Mouse (Mus musculus) right cerebral cortex, postnatal 25 days (tissue): ENCODE data around the gene Ceacam18.
A peak's percentile ranks its signal among the peaks of the same experiment; 100 is the strongest.
"Not testable (repeated sequence)": the region's sequence is repeated elsewhere in the genome, so short reads cannot be mapped to it uniquely, and the experiment has no call there.

Experiments used
- DNase-seq: peaks from one replicate; pipeline ENCODE4 v3.0.0; 2022

Ceacam18 gene

DNA sequence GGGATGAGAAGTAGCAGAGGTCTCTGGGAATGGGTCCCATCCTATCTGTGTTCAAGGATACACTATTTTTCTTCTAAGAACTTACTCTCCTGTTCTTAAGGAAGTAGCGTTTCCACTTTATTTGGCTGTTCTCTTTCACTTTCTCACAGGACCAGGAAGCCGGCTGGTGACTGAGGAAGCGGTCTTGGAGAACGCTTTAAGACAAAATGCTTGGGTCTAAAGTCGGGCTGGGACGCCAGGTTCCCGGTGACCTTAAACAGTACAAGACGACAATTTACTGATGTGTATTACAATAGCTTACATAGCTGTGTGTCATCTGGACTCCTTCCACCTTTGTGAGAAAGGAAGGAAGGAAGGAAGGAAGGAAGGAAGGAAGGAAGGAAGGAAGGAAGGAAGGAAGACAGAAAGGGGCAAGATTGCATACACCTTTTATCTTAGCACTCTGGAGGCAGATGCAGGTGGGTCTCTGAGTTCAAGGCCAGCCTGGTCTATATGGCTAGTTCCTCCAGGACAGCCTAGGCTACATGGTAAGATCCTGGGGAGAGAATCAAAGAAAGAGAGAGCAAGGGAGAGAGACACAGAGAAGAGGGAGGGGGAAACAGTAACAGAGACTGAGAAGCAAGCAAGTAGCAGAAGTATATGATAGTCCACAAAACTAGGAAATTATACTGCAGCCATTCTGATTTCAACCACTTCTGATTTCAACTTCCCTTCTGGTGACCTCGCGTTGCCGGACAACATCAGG lies 36.7 kb downstream of the Ceacam18 start:
- DNase-seq: no peak

DNA sequence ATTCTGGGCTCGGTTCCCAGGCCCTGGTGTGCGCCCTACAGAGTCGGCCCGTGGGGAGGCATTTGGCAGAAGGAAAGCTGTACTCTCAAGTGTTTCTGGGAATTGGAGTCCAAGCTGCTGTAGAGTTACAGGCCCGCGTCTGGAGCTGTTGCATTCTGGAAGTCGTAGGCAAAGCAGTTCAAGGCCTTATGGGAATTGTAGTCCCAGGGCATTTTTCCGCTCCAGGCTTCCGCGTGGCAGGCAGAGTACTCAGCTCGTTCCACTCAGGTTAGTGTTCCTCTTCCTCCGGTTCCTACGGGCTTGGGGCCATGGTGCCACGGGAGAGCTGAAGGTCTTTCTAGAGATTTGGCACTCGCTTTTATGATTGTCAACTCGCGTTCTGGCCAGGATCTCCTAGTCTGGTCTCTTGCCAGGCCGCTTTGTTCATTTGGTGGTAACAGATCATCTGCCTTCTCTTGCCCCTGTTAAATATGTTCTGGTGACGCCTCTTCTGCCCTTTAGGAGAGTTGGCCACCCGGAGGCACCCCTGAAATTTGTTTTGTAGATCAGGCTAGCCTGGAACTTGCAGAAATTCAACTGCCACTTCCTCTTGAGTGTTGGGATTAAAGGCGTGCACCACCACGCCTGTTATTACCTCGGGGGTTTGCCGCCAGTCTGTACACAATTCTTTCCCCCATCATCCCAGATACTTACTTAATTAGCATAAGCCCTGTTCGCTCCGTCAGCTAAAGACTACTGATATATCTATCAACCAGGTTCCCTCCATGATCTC lies 37.5 kb downstream of the Ceacam18 start, which contains the start of gene Ctu1:
Gene Ctu1, plus strand, starts transcription at position 208 of the 772 bp plus-strand sequence.
- DNase-seq: peak; percentile 88

DNA sequence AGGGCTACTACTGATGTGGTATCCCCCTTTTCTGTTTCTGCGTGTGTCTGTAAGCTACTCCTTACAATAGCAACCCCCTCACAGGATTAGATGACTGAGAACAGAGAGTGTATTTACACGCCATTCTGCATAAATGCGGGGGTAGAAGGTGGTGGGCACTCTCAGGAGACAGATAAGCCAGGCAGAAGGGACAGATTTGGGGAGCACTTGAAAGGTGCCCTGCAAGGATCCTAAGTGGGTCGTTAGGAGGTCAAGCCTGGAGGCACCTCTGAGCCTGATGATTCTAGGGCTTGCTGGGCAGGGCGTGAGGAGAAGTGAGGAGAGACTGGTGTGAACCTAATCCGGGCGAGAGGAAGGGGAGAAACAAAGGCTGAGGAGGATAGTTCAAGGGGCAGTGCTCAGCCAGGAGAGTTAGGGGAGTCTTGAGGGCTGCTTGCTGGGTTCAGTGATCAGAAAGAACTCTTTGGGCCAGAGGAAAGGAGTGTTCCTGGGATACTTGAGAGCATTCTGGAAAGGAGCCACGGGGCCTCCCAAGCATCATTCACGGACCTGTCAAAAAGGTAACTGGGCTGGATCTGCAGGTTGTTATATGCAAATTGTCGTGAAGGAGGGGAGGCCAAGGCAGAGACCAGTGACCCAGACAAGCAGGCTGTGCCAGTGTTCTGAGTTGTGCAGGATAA lies 38.2 kb downstream of the Ceacam18 start:
- DNase-seq: no peak

DNA sequence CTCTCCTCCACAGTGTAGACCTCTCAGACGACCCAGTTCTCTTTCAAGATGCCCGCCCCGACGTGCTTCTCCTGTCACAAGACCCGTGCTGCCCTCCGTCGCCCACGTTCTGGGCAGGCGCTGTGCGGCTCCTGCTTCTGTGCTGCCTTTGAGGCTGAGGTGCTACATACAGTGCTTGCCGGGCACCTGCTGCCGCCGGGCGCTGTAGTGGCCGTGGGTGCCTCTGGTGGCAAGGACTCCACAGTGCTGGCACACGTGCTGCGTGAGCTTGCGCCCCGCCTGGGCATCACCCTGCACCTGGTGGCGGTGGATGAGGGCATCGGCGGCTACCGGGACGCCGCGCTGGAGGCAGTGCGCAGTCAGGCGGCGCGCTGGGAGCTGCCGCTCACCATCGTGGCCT lies 40.6 kb downstream of the Ceacam18 start:
- no peak for DNase-seq

DNA sequence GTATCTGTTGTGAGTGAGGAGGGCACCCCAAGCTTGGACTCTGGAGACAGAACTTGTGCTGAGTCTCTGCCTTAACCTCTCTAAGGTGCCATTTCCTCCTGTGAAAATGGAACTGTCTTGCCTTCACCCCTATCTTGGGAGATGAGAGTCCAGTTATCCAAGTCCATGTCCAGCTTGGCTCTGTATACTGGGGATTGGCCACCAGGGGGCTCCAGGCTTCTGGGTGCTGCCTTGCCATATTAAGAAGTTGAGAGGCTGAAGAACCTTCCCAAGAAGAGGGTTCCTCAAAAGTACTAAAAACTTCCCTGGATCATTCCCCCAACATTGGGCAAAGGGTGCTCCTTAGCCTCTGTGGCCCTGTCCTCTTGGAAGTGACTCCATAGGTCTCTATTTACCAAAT lies 44.0 kb downstream of the Ceacam18 start:
- DNase-seq: no peak

DNA sequence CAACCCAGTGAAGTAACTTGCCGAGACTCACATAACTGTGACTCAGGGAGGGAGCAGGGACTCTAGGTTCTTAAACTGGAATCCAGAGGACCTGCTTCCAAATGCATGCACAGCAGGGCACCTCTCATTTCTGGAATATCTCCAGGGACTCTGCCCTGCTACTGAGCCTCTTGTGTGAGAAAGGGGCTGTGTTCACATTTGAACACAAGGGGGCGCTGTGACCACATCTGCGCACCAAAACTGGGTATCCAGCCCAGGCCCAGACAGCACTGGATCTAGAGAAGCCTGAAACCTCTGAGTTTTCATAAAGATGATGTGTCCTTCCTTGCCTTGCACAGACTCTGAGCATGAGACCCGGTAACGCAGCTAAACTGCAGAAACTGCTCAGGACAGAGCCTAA lies 46.5 kb downstream of the Ceacam18 start:
- peak; percentile 59 for DNase-seq

DNA sequence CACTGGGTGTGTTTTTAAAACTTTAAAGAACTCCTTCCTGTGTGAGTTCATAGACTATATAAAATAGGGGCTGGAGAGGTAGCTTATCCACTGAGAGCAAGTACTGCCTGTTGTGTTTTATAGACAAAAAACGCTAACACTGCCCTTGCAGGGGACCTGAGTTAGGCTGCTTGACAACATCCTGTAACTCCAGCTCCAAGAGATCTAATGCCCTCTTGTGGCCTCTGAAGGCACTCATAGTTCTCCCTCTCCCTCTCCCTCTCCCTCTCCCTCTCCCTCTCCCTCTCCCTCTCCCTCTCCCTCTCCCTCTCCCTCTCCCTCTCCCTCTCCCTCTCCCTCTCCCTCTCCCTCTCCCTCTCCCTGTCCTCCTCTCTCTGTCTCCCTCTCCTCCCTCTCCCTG lies 48.0 kb downstream of the Ceacam18 start:
- DNase-seq: not testable (repeated sequence)

DNA sequence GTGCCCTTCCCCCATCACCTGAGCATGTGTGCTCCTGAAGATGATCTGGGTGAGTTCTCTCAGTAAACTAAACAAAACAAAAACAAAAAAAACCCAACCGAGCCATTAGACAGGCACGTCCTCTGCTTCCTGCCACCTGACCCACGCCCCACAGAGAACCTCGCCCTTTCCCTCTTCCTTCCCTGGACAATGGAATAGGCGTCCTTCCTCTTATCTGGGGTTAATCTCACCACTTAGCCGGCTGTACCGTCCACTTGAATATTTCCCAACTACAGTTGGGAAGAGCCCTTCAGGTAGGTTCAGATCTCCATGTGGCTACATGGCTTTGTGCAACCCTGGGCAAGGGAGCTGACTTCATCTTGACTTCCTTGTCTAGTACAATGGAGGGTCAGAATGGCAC lies 50.6 kb downstream of the Ceacam18 start:
- DNase-seq: no peak

DNA sequence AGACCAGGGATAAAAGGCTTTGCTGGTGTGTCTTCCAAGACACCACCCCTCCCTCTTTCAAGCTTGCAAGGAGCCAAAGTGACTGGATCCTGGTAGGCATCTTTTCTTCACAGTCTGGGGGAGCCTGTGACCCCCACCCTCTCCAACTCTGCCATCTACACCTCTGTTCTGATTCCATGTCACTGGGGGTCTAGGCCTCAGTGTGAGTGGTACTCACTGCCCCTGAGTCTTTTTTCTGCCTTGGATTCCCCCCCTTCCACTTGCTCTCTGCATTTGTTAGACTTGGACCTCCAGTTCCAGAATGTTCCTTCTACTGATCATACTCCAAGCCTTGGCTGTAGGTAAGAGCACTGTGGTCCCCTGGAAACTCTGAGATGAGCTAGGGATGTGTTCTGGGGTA lies 55.6 kb downstream of the Ceacam18 start, which contains the start of gene Klk14:
Gene Klk14, plus strand, starts transcription at position 301 of the 400 bp plus-strand sequence.
- DNase-seq: no peak
